Mouse (Mus musculus): ENCODE data around the gene Olfr592. TPM values are rescaled to one million over a fixed set of nuclear protein-coding genes. Genes with fewer than 3 reads are reported as not detected.
"Not testable (repeated sequence)": the region's sequence is repeated elsewhere in the genome, so short reads cannot be mapped to it uniquely, and the experiment has no call there.

The Olfr592 gene
- not detected for total RNA-seq (2021)

DNA sequence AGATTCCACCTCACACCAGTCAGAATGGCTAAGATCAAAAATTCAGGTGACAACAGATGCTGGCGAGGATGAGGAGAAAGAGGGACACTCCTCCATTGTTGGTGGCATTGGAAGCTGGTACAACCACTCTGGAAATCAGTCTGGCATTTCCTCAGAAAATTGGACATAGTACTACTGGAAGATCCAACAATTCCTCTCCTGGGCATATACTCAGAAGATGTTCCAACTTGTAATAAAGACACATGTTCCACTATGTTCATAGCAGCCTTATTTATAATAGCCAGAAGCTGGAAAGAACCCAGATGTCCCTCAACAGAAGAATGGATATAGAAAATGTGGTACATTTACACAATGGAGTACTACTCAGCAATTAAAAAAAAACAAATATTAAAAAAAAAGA is at the start of gene Olfr592:
Gene Olfr592, plus strand, starts transcription at position 301 of the 400 bp plus-strand sequence.
- intact Hi-C loops (cut with DNase I); DNase-seq (ENCODE audit: extremely low spot score in 1 of 2, low spot score in 2 of 2): not testable (repeated sequence)

- intact Hi-C loops (cut with DNase I): no loop called here
- no peak for DNase-seq (ENCODE audit: extremely low spot score in 1 of 2, low spot score in 2 of 2)
Measured at GRCm38 (mm10) chr7:103140579-103140978, 44.0 kb upstream of the Olfr592 start, which contains the start of gene Olfr588-ps1. TSS of gene Olfr588-ps1 (plus strand) at chr7:103140879.

DNA sequence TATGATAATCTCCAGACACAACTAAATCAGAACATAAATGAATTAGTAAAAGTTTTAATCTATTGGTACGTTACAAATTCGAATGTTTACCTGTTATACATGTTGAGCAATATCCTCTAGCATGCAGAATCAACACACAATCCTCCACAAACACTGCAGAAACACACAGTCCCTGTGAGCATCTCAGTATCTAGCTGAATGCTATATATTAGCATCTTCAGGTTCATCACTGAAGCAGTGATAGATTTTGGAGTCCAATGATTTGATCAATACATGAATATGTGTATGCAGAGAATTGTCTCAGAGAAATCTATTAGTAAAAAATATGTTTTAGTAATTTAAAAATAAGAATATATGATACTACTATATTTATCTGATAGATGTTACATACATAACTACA is 28.3 kb upstream of the Olfr592 start, which contains the start of gene Olfr589:
Gene Olfr589, minus strand, starts transcription at position 101 of the 400 bp plus-strand sequence.
- DNase-seq (ENCODE audit: extremely low spot score in 1 of 2, low spot score in 2 of 2): no peak
- intact Hi-C loops (cut with DNase I): no loop called here

- DNase-seq (ENCODE audit: extremely low spot score in 1 of 2, low spot score in 2 of 2): no peak
- intact Hi-C loops (cut with DNase I): no loop called here
Measured at GRCm38 (mm10) chr7:103169697-103170096, 14.9 kb upstream of the Olfr592 start.

DNA sequence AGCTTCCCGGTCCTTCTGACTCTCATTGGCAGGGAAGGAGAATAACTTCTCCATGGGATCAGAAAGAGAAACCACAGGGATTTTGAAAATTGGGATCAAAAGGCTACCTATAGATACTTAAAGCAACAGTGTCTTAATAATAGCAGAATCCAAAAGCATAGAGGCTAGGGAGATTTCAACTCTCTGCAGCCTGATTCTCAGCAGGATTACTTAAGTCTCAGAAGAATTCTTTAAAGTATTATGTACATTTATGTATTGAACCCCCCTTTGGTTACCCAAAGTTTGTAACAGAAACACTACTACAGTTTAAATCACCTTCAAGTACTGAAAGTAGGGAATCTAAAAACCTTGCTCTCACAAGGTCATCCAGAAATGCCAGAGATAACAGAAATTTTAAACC is 6.4 kb upstream of the Olfr592 start, which contains the start of gene Olfr591:
Gene Olfr591, minus strand, starts transcription at position 101 of the 400 bp plus-strand sequence.
- no peak for DNase-seq (ENCODE audit: extremely low spot score in 1 of 2, low spot score in 2 of 2)
- intact Hi-C loops (cut with DNase I): no loop called here

GRCm38 (mm10) chr7:103211562-103211961 is 27.0 kb downstream of the Olfr592 start, which contains the start of gene Olfr593:
TSS of gene Olfr593 (plus strand) at chr7:103211862.
- intact Hi-C loops (cut with DNase I): no loop called here
- DNase-seq (ENCODE audit: extremely low spot score in 1 of 2, low spot score in 2 of 2): no peak

DNA sequence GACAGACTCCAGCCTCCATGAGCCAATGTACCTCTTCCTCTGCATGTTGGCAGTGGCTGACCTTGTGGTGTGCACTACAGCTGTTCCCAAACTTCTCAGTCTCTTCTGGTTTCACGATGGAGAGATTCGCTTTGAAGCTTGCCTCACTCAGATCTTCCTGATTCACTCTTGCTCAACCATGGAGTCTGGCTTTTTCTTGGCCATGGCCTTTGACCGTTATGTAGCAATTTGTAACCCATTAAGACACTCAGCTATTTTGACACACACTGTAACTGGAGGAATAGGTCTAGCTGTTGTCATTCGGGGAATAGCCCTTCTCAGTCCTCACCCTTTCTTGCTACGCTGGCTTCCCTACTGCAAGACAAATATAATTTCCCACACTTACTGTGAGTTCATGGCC is 27.4 kb downstream of the Olfr592 start:
- intact Hi-C loops (cut with DNase I); DNase-seq (ENCODE audit: extremely low spot score in 1 of 2, low spot score in 2 of 2): not testable (repeated sequence)

- no peak for DNase-seq (ENCODE audit: extremely low spot score in 1 of 2, low spot score in 2 of 2)
- intact Hi-C loops (cut with DNase I): no loop called here
Measured at GRCm38 (mm10) chr7:103216696-103217095, 32.1 kb downstream of the Olfr592 start, which contains the start of gene Olfr594. TSS of gene Olfr594 (plus strand) at chr7:103216996.

Other genes starting within 250 kb of the Olfr592 start
- not detected for gene Olfr573-ps1, start 242.2 kb upstream of the Olfr592 start, total RNA-seq (2021)
- not detected for gene Olfr574, start 236.3 kb upstream of the Olfr592 start, total RNA-seq (2021)
- not detected for gene Olfr575, start 226.0 kb upstream of the Olfr592 start, total RNA-seq (2021)
- not detected for gene Olfr576, start 222.1 kb upstream of the Olfr592 start, total RNA-seq (2021)
- not detected for gene Olfr577, start 208.9 kb upstream of the Olfr592 start, total RNA-seq (2021)
- gene Olfr578, start 195.5 kb upstream of the Olfr592 start, total RNA-seq (2021): not detected
- not detected for gene Olfr582, start 146.8 kb upstream of the Olfr592 start, total RNA-seq (2021)
- gene Olfr583, start 133.5 kb upstream of the Olfr592 start, total RNA-seq (2021): not detected
- not detected for gene Olfr584, start 102.9 kb upstream of the Olfr592 start, total RNA-seq (2021)
- not detected for gene Olfr585, start 87.1 kb upstream of the Olfr592 start, total RNA-seq (2021)
- not detected for gene Olfr586, start 59.2 kb upstream of the Olfr592 start, total RNA-seq (2021)
- gene Olfr588-ps1, start 43.9 kb upstream of the Olfr592 start, total RNA-seq (2021): not detected
- not detected for gene Olfr589, start 28.4 kb upstream of the Olfr592 start, total RNA-seq (2021)
- not detected for gene Olfr591, start 6.5 kb upstream of the Olfr592 start, total RNA-seq (2021)
- not detected for gene Olfr593, start 27.1 kb downstream of the Olfr592 start, total RNA-seq (2021)
- not detected for gene Olfr594, start 32.2 kb downstream of the Olfr592 start, total RNA-seq (2021)
- gene Usp17ld, start 67.7 kb downstream of the Olfr592 start, total RNA-seq (2021): not detected
- not detected for gene Olfr596, start 120.8 kb downstream of the Olfr592 start, total RNA-seq (2021)
- gene Olfr597, start 131.5 kb downstream of the Olfr592 start, total RNA-seq (2021): not detected
- not detected for gene Olfr598, start 138.8 kb downstream of the Olfr592 start, total RNA-seq (2021)
- gene Olfr599, start 151.1 kb downstream of the Olfr592 start, total RNA-seq (2021): not detected
- not detected for gene Olfr600, start 164.9 kb downstream of the Olfr592 start, total RNA-seq (2021)
- gene Olfr601, start 177.9 kb downstream of the Olfr592 start, total RNA-seq (2021): not detected
- not detected for gene Olfr603, start 201.4 kb downstream of the Olfr592 start, total RNA-seq (2021)
- gene Usp17lc, start 230.3 kb downstream of the Olfr592 start, total RNA-seq (2021): not detected

All from left cerebral cortex, postnatal 10 days (tissue).